Mouse (Mus musculus) heart, adult 9 months (tissue): ENCODE measurements around the gene Ush1g.
A peak's percentile ranks its signal among the peaks of the same experiment; 100 is the strongest.

Source experiments
- DNase-seq, 2 experiments: peaks; one replicate each; pipeline ENCODE4 v3.0.0; 2022; ENCODE audit warnings: low spot score in 2 of 2

Gene Ush1g

GRCm38 (mm10) chr11:115334531-115334930 lies 12.7 kb upstream of the Ush1g start, which contains the start of gene Otop3:
Otop3 (plus strand) TSS chr11:115334731.
- no peak for DNase-seq

- DNase-seq = no peak
Measured at GRCm38 (mm10) chr11:115329339-115329738, 7.5 kb upstream of the Ush1g start.

- no peak for DNase-seq
Measured at GRCm38 (mm10) chr11:115326730-115327129, 4.9 kb upstream of the Ush1g start.

- DNase-seq = no peak
Measured at GRCm38 (mm10) chr11:115323354-115323753, 1.5 kb upstream of the Ush1g start.

GRCm38 (mm10) chr11:115319704-115320383 lies 2.0 kb downstream of the Ush1g start:
- no peak for DNase-seq

- DNase-seq = no peak
Measured at GRCm38 (mm10) chr11:115318245-115319027, 3.4 kb downstream of the Ush1g start.

- DNase-seq = no peak
Measured at GRCm38 (mm10) chr11:115317204-115317603, 4.6 kb downstream of the Ush1g start.

GRCm38 (mm10) chr11:115314249-115314648 lies 7.6 kb downstream of the Ush1g start:
- no peak for DNase-seq

- no peak for DNase-seq
Measured at GRCm38 (mm10) chr11:115308781-115309180, 13.1 kb downstream of the Ush1g start.

- no peak for DNase-seq
Measured at GRCm38 (mm10) chr11:115306863-115307262, 15.0 kb downstream of the Ush1g start, which contains the start of gene Otop2. Otop2 (plus strand) TSS chr11:115307163.

- no peak for DNase-seq
Measured at GRCm38 (mm10) chr11:115303167-115303566, 18.7 kb downstream of the Ush1g start.

- DNase-seq = no peak
Measured at GRCm38 (mm10) chr11:115301351-115301750, 20.5 kb downstream of the Ush1g start.

- no peak for DNase-seq
Measured at GRCm38 (mm10) chr11:115300745-115301144, 21.1 kb downstream of the Ush1g start.

GRCm38 (mm10) chr11:115298160-115298559 lies 23.7 kb downstream of the Ush1g start:
- DNase-seq = no peak

GRCm38 (mm10) chr11:115297214-115297826 lies 24.5 kb downstream of the Ush1g start, which contains the start of gene Fads6:
Fads6 (minus strand) TSS chr11:115297663.
- peak; percentile 52 to 53 for DNase-seq

GRCm38 (mm10) chr11:115296471-115297210 lies 25.2 kb downstream of the Ush1g start:
- no peak for DNase-seq

- no peak for DNase-seq
Measured at GRCm38 (mm10) chr11:115295939-115296338, 25.9 kb downstream of the Ush1g start.

GRCm38 (mm10) chr11:115292631-115293375 lies 29.0 kb downstream of the Ush1g start:
- DNase-seq = no peak

- no peak for DNase-seq
Measured at GRCm38 (mm10) chr11:115291503-115291902, 30.3 kb downstream of the Ush1g start.

GRCm38 (mm10) chr11:115290919-115291318 lies 30.9 kb downstream of the Ush1g start:
- DNase-seq = peak; percentile 82 to 91

GRCm38 (mm10) chr11:115290314-115290713 lies 31.5 kb downstream of the Ush1g start:
- no peak for DNase-seq
